Mouse (Mus musculus): Measurements from ENCODE around the gene Cdkal1. TPM values are rescaled to one million over a fixed set of nuclear protein-coding genes. Genes with fewer than 3 reads are reported as not detected.

The Cdkal1 gene
- polyA plus RNA-seq, 1 experiment from 2014 or later: 21.1 TPM

- 81% methylated on average over 5 of the region's 5 CpGs for WGBS
- H3K4me2 ChIP-seq (ENCODE audit: low read depth, low read length): no peak overlapping the region
- H3K4me1 ChIP-seq (ENCODE audit: control insufficient read depth, insufficient read depth, low read length): no peaks in the 10 kb centered on the region
- H3K4me3 ChIP-seq (ENCODE audit: low read depth, low read length): no peak overlapping the region
- H3K27ac ChIP-seq (ENCODE audit: low read depth, low read length): no peak overlapping the region
- peaks cover 4% of the 10 kb centered on the region for H3K9me3 ChIP-seq (ENCODE audit: control insufficient read depth, low read length)
- ATAC-seq (ENCODE audit: low read depth): no peak
- no peaks in the 10 kb centered on the region for H3K27me3 ChIP-seq (ENCODE audit: control insufficient read depth, insufficient read depth, low read length)
- no peak overlapping the region for H3K9ac ChIP-seq (replicated peaks; ENCODE audit: low read depth, low read length)
- no peaks in the 10 kb centered on the region for H3K36me3 ChIP-seq (ENCODE audit: control insufficient read depth, insufficient read depth, low read length)
Measured at GRCm38 (mm10) chr13:29590685-29591084, 264.8 kb downstream of the Cdkal1 start.

- Histone ChIP-seq H3K27ac (ENCODE audit: low read depth, low read length) (no peak overlapping the region), H3K9ac (replicated peaks; ENCODE audit: low read depth, low read length) (no peak overlapping the region), H3K9me3 (ENCODE audit: control insufficient read depth, low read length) (peaks cover 4% of the 10 kb centered on the region), H3K4me1 (ENCODE audit: control insufficient read depth, insufficient read depth, low read length) (no peaks in the 10 kb centered on the region), H3K4me3 (ENCODE audit: low read depth, low read length) (no peak overlapping the region), H3K27me3 (ENCODE audit: control insufficient read depth, insufficient read depth, low read length) (no peaks in the 10 kb centered on the region), H3K36me3 (ENCODE audit: control insufficient read depth, insufficient read depth, low read length) (no peaks in the 10 kb centered on the region), H3K4me2 (ENCODE audit: low read depth, low read length) (no peak overlapping the region)
- WGBS: 70% methylated on average over 5 of the region's 5 CpGs
- no peak for ATAC-seq (ENCODE audit: low read depth)
Measured at GRCm38 (mm10) chr13:29590164-29590563, 265.3 kb downstream of the Cdkal1 start.

GRCm38 (mm10) chr13:29588693-29589092 is 266.8 kb downstream of the Cdkal1 start:
- WGBS: 93% methylated on average over 4 of the region's 4 CpGs
- Histone ChIP-seq H3K4me3 (ENCODE audit: low read depth, low read length) (no peak overlapping the region), H3K27me3 (ENCODE audit: control insufficient read depth, insufficient read depth, low read length) (no peaks in the 10 kb centered on the region), H3K36me3 (ENCODE audit: control insufficient read depth, insufficient read depth, low read length) (no peaks in the 10 kb centered on the region), H3K9me3 (ENCODE audit: control insufficient read depth, low read length) (peaks cover 4% of the 10 kb centered on the region), H3K4me2 (ENCODE audit: low read depth, low read length) (no peak overlapping the region), H3K27ac (ENCODE audit: low read depth, low read length) (no peak overlapping the region), H3K9ac (replicated peaks; ENCODE audit: low read depth, low read length) (no peak overlapping the region), H3K4me1 (ENCODE audit: control insufficient read depth, insufficient read depth, low read length) (no peaks in the 10 kb centered on the region)
- ATAC-seq (ENCODE audit: low read depth): no peak

- Histone ChIP-seq H3K27me3 (ENCODE audit: control insufficient read depth, insufficient read depth, low read length) (no peaks in the 10 kb centered on the region), H3K4me2 (ENCODE audit: low read depth, low read length) (no peak overlapping the region), H3K9me3 (ENCODE audit: control insufficient read depth, low read length) (no peaks in the 10 kb centered on the region), H3K9ac (replicated peaks; ENCODE audit: low read depth, low read length) (no peak overlapping the region), H3K4me3 (ENCODE audit: low read depth, low read length) (no peak overlapping the region), H3K4me1 (ENCODE audit: control insufficient read depth, insufficient read depth, low read length) (no peaks in the 10 kb centered on the region), H3K36me3 (ENCODE audit: control insufficient read depth, insufficient read depth, low read length) (no peaks in the 10 kb centered on the region), H3K27ac (ENCODE audit: low read depth, low read length) (no peak overlapping the region)
- peak; percentile 46; the same call in 1 of the 2 replicates for ATAC-seq (ENCODE audit: low read depth)
- WGBS: 70% methylated on average over 9 of the region's 9 CpGs
Measured at GRCm38 (mm10) chr13:29581762-29582700, 273.4 kb downstream of the Cdkal1 start.

GRCm38 (mm10) chr13:29580780-29581179 is 274.7 kb downstream of the Cdkal1 start:
- no peaks in the 10 kb centered on the region for H3K27me3 ChIP-seq (ENCODE audit: control insufficient read depth, insufficient read depth, low read length)
- 88% methylated on average over 7 of the region's 7 CpGs for WGBS
- no peaks in the 10 kb centered on the region for H3K9me3 ChIP-seq (ENCODE audit: control insufficient read depth, low read length)
- H3K4me1 ChIP-seq (ENCODE audit: control insufficient read depth, insufficient read depth, low read length): no peaks in the 10 kb centered on the region
- no peak overlapping the region for H3K27ac ChIP-seq (ENCODE audit: low read depth, low read length)
- H3K36me3 ChIP-seq (ENCODE audit: control insufficient read depth, insufficient read depth, low read length): no peaks in the 10 kb centered on the region
- ATAC-seq (ENCODE audit: low read depth): no peak
- no peak overlapping the region for H3K4me3 ChIP-seq (ENCODE audit: low read depth, low read length)
- no peak overlapping the region for H3K9ac ChIP-seq (replicated peaks; ENCODE audit: low read depth, low read length)
- H3K4me2 ChIP-seq (ENCODE audit: low read depth, low read length): no peak overlapping the region

GRCm38 (mm10) chr13:29580009-29580408 is 275.5 kb downstream of the Cdkal1 start:
- Histone ChIP-seq H3K27ac (ENCODE audit: low read depth, low read length) (no peak overlapping the region), H3K4me3 (ENCODE audit: low read depth, low read length) (no peak overlapping the region), H3K9me3 (ENCODE audit: control insufficient read depth, low read length) (no peaks in the 10 kb centered on the region), H3K9ac (replicated peaks; ENCODE audit: low read depth, low read length) (no peak overlapping the region), H3K36me3 (ENCODE audit: control insufficient read depth, insufficient read depth, low read length) (no peaks in the 10 kb centered on the region), H3K27me3 (ENCODE audit: control insufficient read depth, insufficient read depth, low read length) (no peaks in the 10 kb centered on the region), H3K4me1 (ENCODE audit: control insufficient read depth, insufficient read depth, low read length) (no peaks in the 10 kb centered on the region), H3K4me2 (ENCODE audit: low read depth, low read length) (no peak overlapping the region)
- ATAC-seq (ENCODE audit: low read depth): no peak
- 81% methylated on average over 3 of the region's 3 CpGs for WGBS

- H3K36me3 ChIP-seq (ENCODE audit: control insufficient read depth, insufficient read depth, low read length): no peaks in the 10 kb centered on the region
- H3K9ac ChIP-seq (replicated peaks; ENCODE audit: low read depth, low read length): no peak overlapping the region
- H3K4me1 ChIP-seq (ENCODE audit: control insufficient read depth, insufficient read depth, low read length): no peaks in the 10 kb centered on the region
- ATAC-seq (ENCODE audit: low read depth): no peak
- WGBS: 72% methylated on average over 3 of the region's 3 CpGs
- H3K9me3 ChIP-seq (ENCODE audit: control insufficient read depth, low read length): no peaks in the 10 kb centered on the region
- no peak overlapping the region for H3K27ac ChIP-seq (ENCODE audit: low read depth, low read length)
- H3K4me2 ChIP-seq (ENCODE audit: low read depth, low read length): no peak overlapping the region
- H3K4me3 ChIP-seq (ENCODE audit: low read depth, low read length): no peak overlapping the region
- no peaks in the 10 kb centered on the region for H3K27me3 ChIP-seq (ENCODE audit: control insufficient read depth, insufficient read depth, low read length)
Measured at GRCm38 (mm10) chr13:29578621-29579020, 276.9 kb downstream of the Cdkal1 start.

GRCm38 (mm10) chr13:29574784-29575183 is 280.7 kb downstream of the Cdkal1 start:
- 50% methylated on average over 1 of the region's 1 CpGs for WGBS
- no peak for ATAC-seq (ENCODE audit: low read depth)
- H3K4me2 ChIP-seq (ENCODE audit: low read depth, low read length): no peak overlapping the region
- no peaks in the 10 kb centered on the region for H3K27me3 ChIP-seq (ENCODE audit: control insufficient read depth, insufficient read depth, low read length)
- no peak overlapping the region for H3K4me3 ChIP-seq (ENCODE audit: low read depth, low read length)
- H3K4me1 ChIP-seq (ENCODE audit: control insufficient read depth, insufficient read depth, low read length): no peaks in the 10 kb centered on the region
- no peak overlapping the region for H3K9ac ChIP-seq (replicated peaks; ENCODE audit: low read depth, low read length)
- H3K27ac ChIP-seq (ENCODE audit: low read depth, low read length): no peak overlapping the region
- no peaks in the 10 kb centered on the region for H3K9me3 ChIP-seq (ENCODE audit: control insufficient read depth, low read length)
- H3K36me3 ChIP-seq (ENCODE audit: control insufficient read depth, insufficient read depth, low read length): no peaks in the 10 kb centered on the region

- ATAC-seq (ENCODE audit: low read depth): no peak
- no peaks in the 10 kb centered on the region for H3K36me3 ChIP-seq (ENCODE audit: control insufficient read depth, insufficient read depth, low read length)
- H3K4me2 ChIP-seq (ENCODE audit: low read depth, low read length): no peak overlapping the region
- 75% methylated on average over 2 of the region's 2 CpGs for WGBS
- H3K4me3 ChIP-seq (ENCODE audit: low read depth, low read length): no peak overlapping the region
- H3K27ac ChIP-seq (ENCODE audit: low read depth, low read length): no peak overlapping the region
- no peak overlapping the region for H3K9ac ChIP-seq (replicated peaks; ENCODE audit: low read depth, low read length)
- no peaks in the 10 kb centered on the region for H3K9me3 ChIP-seq (ENCODE audit: control insufficient read depth, low read length)
- H3K4me1 ChIP-seq (ENCODE audit: control insufficient read depth, insufficient read depth, low read length): no peaks in the 10 kb centered on the region
- no peaks in the 10 kb centered on the region for H3K27me3 ChIP-seq (ENCODE audit: control insufficient read depth, insufficient read depth, low read length)
Measured at GRCm38 (mm10) chr13:29572477-29572876, 283.0 kb downstream of the Cdkal1 start.

All from neural tube, embryonic 14.5 days (tissue).